Mouse (Mus musculus) limb, embryonic 15.5 days (tissue): ENCODE results near the gene Olfr588-ps1. TPM values are rescaled to one million over a fixed set of nuclear protein-coding genes. Genes with fewer than 3 reads are reported as not detected.
"Not testable (repeated sequence)": the region's sequence is repeated elsewhere in the genome, so short reads cannot be mapped to it uniquely, and the experiment has no call there.

Experiments
- ATAC-seq: fragments of 200-750 bp; cut with Nextera tagmentation; 2 replicates; pipeline ENCODE4 v1.8.0; 2017; ENCODE audit warnings: low read depth, moderate TSS enrichment; ENCODE audit not compliant: insufficient number of reproducible peaks, low FRiP score, low TSS enrichment
- H3K27ac ChIP-seq: fragments of 300-500 bp; sonication (generic); 2 replicates; pipeline ENCODE4 v1.5.1; 2015; ENCODE audit warnings: moderate library complexity, mild to moderate bottlenecking, inconsistent platforms
- H3K27me3 ChIP-seq: fragments of 300-500 bp; sonication (generic); 2 replicates; pipeline ENCODE4 v1.6.1; 2015; ENCODE audit warnings: inconsistent platforms
- H3K36me3 ChIP-seq: fragments of 300-500 bp; sonication (generic); 2 replicates; pipeline ENCODE4 v1.6.1; 2015; ENCODE audit warnings: inconsistent platforms
- H3K4me1 ChIP-seq: fragments of 300-500 bp; sonication (generic); 2 replicates; pipeline ENCODE4 v1.6.1; 2015; ENCODE audit warnings: inconsistent platforms
- H3K4me2 ChIP-seq: fragments of 300-500 bp; sonication (generic); 2 replicates; pipeline ENCODE4 v1.6.1; 2015; ENCODE audit warnings: mild to moderate bottlenecking, inconsistent platforms
- H3K4me3 ChIP-seq: fragments of 300-500 bp; sonication (generic); 2 replicates; pipeline ENCODE4 v1.5.1; 2015; ENCODE audit warnings: mild to moderate bottlenecking, inconsistent platforms
- H3K9ac ChIP-seq: fragments of 300-500 bp; sonication (generic); 2 replicates; pipeline ENCODE4 v1.6.1; 2015; ENCODE audit warnings: inconsistent platforms
- H3K9me3 ChIP-seq: fragments of 300-500 bp; sonication (generic); 2 replicates; pipeline ENCODE4 v1.6.1; 2016; ENCODE audit warnings: inconsistent platforms
- WGBS: fragments of 180-500 bp; shearing (Covaris S2); methylation state at CpG from one replicate; pipeline ENCODE4 v1.1.7; 2015; 5-methylcytosine and 5-hydroxymethylcytosine counted together
- polyA plus RNA-seq: library from polyadenylated mRNA; unstranded; fragments of >200 nt; fragmentation: Nextera tagmentation; extraction: Ambion mirVana; gene quantifications from 2 replicates; pipeline ENCODE4 v1.2.1, GENCODE M21; 2015

Olfr588-ps1 gene
- polyA plus RNA-seq = not detected in 2 replicates

GRCm38 (mm10) chr7:103140579-103140978, at the start of gene Olfr588-ps1:
Gene Olfr588-ps1, plus strand, starts transcription at chr7:103140879.
- ATAC-seq = no peak
- no peaks in the 10 kb centered on the region for H3K27me3 ChIP-seq
- no peaks in the 10 kb centered on the region for H3K9me3 ChIP-seq
- no peak within 1 kb of the TSS for H3K4me3 ChIP-seq
- H3K36me3 ChIP-seq = no peaks in the 10 kb centered on the region
- H3K27ac ChIP-seq = no peak within 1 kb of the TSS
- no peaks in the 10 kb centered on the region for H3K4me1 ChIP-seq
- H3K9ac ChIP-seq = no peak within 1 kb of the TSS
- WGBS = 67% methylated on average over 1 of the region's 1 CpGs
- no peak within 1 kb of the TSS for H3K4me2 ChIP-seq

DNA sequence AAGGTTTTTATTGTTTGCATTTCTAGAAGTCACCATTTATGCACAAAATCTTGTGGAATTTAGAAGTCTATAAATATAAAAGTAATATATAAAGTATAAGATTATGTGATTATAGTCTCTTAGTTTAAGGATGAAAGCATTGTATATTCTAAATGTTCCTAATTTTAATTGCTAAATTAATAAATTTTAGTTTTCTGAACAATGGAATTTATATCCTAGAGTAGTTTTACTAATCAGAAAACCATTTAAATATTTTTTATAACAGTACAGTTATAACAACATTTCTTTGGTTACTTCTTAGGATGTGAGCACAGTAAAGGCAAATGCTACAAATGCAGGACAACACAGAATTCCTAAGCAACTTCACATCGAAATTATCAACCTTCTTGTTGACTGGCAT, 43.3 kb upstream of the Olfr588-ps1 start, which contains the start of gene Olfr585:
Gene Olfr585 (plus strand): TSS at position 301 of the 400 bp plus-strand sequence.
- no peaks in the 10 kb centered on the region for H3K27me3 ChIP-seq
- no peak for ATAC-seq
- H3K9ac ChIP-seq = no peak within 1 kb of the TSS
- no peaks in the 10 kb centered on the region for H3K36me3 ChIP-seq
- WGBS = 80% methylated on average over 1 of the region's 1 CpGs
- no peak within 1 kb of the TSS for H3K4me2 ChIP-seq
- H3K4me1 ChIP-seq = no peaks in the 10 kb centered on the region
- no peak within 1 kb of the TSS for H3K27ac ChIP-seq
- no peaks in the 10 kb centered on the region for H3K9me3 ChIP-seq
- H3K4me3 ChIP-seq = no peak within 1 kb of the TSS

- no peak for ATAC-seq
- no peak overlapping the region for H3K4me2 ChIP-seq
Measured at GRCm38 (mm10) chr7:103119406-103119805, 21.3 kb upstream of the Olfr588-ps1 start.

DNA sequence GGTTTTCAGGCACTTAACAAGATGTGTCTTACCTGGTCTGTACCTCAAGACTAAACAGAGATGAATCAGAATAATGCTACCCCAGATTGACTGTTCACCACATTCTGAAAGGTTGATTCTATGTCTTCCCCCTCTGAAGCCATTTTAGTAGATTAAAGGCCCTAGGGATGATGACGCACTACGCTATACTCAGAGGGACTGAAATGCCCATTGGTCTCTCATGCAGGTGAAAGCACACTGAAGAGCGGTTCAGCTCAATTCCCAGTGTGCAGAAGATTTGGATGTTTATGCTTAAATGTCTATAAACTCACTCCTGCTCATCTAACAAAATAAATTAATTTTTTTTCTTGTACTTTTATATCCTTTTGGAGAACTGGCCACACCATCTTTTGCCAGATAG, 15.1 kb upstream of the Olfr588-ps1 start, which contains the start of gene Olfr586:
Gene Olfr586 (minus strand): TSS at position 101 of the 400 bp plus-strand sequence.
- no peaks in the 10 kb centered on the region for H3K4me1 ChIP-seq
- no peaks in the 10 kb centered on the region for H3K36me3 ChIP-seq
- WGBS = 88% methylated on average over 3 of the region's 3 CpGs
- no peak within 1 kb of the TSS for H3K4me2 ChIP-seq
- no peak within 1 kb of the TSS for H3K27ac ChIP-seq
- no peaks in the 10 kb centered on the region for H3K9me3 ChIP-seq
- no peaks in the 10 kb centered on the region for H3K27me3 ChIP-seq
- H3K9ac ChIP-seq = no peak within 1 kb of the TSS
- no peak within 1 kb of the TSS for H3K4me3 ChIP-seq
- ATAC-seq = no peak

More at GRCm38 (mm10) chr7:103119406-103119805, 21.3 kb upstream of the Olfr588-ps1 start:
- Histone ChIP-seq H3K36me3 (no peaks in the 10 kb centered on the region), H3K9ac (no peak overlapping the region), H3K4me3 (no peak overlapping the region), H3K4me1 (no peaks in the 10 kb centered on the region), H3K9me3 (no peaks in the 10 kb centered on the region), H3K27ac (no peak overlapping the region), H3K27me3 (no peaks in the 10 kb centered on the region)
- 43% methylated on average over 3 of the region's 3 CpGs for WGBS

GRCm38 (mm10) chr7:103156256-103156655, 15.6 kb downstream of the Olfr588-ps1 start, which contains the start of gene Olfr589:
Gene Olfr589, minus strand, starts transcription at chr7:103156356.
- no peak within 1 kb of the TSS for H3K27ac ChIP-seq
- no peaks in the 10 kb centered on the region for H3K4me1 ChIP-seq
- no peak within 1 kb of the TSS for H3K4me3 ChIP-seq
- 63% methylated on average over 2 of the region's 2 CpGs for WGBS
- H3K9ac ChIP-seq = no peak within 1 kb of the TSS
- H3K4me2 ChIP-seq = no peak within 1 kb of the TSS
- H3K9me3 ChIP-seq = no peaks in the 10 kb centered on the region
- H3K36me3 ChIP-seq = no peaks in the 10 kb centered on the region
- ATAC-seq = no peak
- H3K27me3 ChIP-seq = no peaks in the 10 kb centered on the region

DNA sequence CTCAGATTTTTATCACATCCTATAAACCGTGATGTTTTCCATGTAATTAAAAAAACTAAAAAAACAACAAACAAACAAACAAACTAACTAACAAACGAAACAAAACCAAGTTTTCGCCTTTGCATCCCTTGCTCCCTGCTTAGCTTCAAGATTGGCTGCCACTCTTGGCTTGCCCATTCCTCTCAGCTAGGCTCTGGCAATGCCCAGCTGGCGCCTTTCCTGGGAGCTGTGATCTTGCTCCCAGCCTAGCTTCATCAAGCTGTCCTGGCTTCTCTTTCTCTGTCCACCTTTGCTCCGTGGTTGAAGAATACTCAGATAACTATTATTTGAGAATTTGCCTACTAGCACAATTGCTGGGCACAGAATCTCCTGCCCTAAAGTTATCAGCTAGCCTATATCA, 29.0 kb downstream of the Olfr588-ps1 start:
- ATAC-seq = no peak
- no peaks in the 10 kb centered on the region for H3K9me3 ChIP-seq

DNA sequence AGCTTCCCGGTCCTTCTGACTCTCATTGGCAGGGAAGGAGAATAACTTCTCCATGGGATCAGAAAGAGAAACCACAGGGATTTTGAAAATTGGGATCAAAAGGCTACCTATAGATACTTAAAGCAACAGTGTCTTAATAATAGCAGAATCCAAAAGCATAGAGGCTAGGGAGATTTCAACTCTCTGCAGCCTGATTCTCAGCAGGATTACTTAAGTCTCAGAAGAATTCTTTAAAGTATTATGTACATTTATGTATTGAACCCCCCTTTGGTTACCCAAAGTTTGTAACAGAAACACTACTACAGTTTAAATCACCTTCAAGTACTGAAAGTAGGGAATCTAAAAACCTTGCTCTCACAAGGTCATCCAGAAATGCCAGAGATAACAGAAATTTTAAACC, 37.6 kb downstream of the Olfr588-ps1 start, which contains the start of gene Olfr591:
Gene Olfr591 (minus strand): TSS at position 101 of the 400 bp plus-strand sequence.
- Histone ChIP-seq H3K4me2 (no peak within 1 kb of the TSS), H3K27me3 (no peaks in the 10 kb centered on the region), H3K9me3 (no peaks in the 10 kb centered on the region), H3K4me3 (no peak within 1 kb of the TSS), H3K9ac (no peak within 1 kb of the TSS), H3K4me1 (no peaks in the 10 kb centered on the region), H3K36me3 (no peaks in the 10 kb centered on the region), H3K27ac (no peak within 1 kb of the TSS)
- 71% methylated on average over 1 of the region's 1 CpGs for WGBS
- ATAC-seq = no peak

More for the DNA sequence above, 29.0 kb downstream of the Olfr588-ps1 start:
- Histone ChIP-seq H3K4me3 (no peak overlapping the region), H3K4me2 (no peak overlapping the region), H3K9ac (no peak overlapping the region), H3K4me1 (no peaks in the 10 kb centered on the region), H3K36me3 (no peaks in the 10 kb centered on the region), H3K27ac (no peak overlapping the region), H3K27me3 (no peaks in the 10 kb centered on the region)
- WGBS = 73% methylated on average over 5 of the region's 5 CpGs

DNA sequence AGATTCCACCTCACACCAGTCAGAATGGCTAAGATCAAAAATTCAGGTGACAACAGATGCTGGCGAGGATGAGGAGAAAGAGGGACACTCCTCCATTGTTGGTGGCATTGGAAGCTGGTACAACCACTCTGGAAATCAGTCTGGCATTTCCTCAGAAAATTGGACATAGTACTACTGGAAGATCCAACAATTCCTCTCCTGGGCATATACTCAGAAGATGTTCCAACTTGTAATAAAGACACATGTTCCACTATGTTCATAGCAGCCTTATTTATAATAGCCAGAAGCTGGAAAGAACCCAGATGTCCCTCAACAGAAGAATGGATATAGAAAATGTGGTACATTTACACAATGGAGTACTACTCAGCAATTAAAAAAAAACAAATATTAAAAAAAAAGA, 43.8 kb downstream of the Olfr588-ps1 start, which contains the start of gene Olfr592:
Gene Olfr592 (plus strand): TSS at position 301 of the 400 bp plus-strand sequence.
- not testable (repeated sequence) for H3K9ac ChIP-seq, H3K27ac ChIP-seq, H3K36me3 ChIP-seq, H3K4me2 ChIP-seq, H3K9me3 ChIP-seq, H3K4me1 ChIP-seq, H3K4me3 ChIP-seq, ATAC-seq, H3K27me3 ChIP-seq
- 77% methylated on average over 1 of the region's 1 CpGs for WGBS

Other genes with a start within 250 kb of the Olfr588-ps1 start
- gene Olfr569, start 250.0 kb upstream of the Olfr588-ps1 start, polyA plus RNA-seq = not detected in 2 replicates
- gene Olfr570, start 246.3 kb upstream of the Olfr588-ps1 start, polyA plus RNA-seq = not detected in 2 replicates
- gene Olfr571, start 223.3 kb upstream of the Olfr588-ps1 start, polyA plus RNA-seq = not detected in 2 replicates
- gene Olfr572, start 216.5 kb upstream of the Olfr588-ps1 start, polyA plus RNA-seq = not detected in 2 replicates
- gene Olfr573-ps1, start 198.3 kb upstream of the Olfr588-ps1 start, polyA plus RNA-seq = not detected in 2 replicates
- not detected in 2 replicates for gene Olfr574, start 192.4 kb upstream of the Olfr588-ps1 start, polyA plus RNA-seq
- gene Olfr575, start 182.1 kb upstream of the Olfr588-ps1 start, polyA plus RNA-seq = not detected in 2 replicates
- not detected in 2 replicates for gene Olfr576, start 178.2 kb upstream of the Olfr588-ps1 start, polyA plus RNA-seq
- not detected in 2 replicates for gene Olfr577, start 164.9 kb upstream of the Olfr588-ps1 start, polyA plus RNA-seq
- not detected in 2 replicates for gene Olfr578, start 151.6 kb upstream of the Olfr588-ps1 start, polyA plus RNA-seq
- gene Olfr582, start 102.9 kb upstream of the Olfr588-ps1 start, polyA plus RNA-seq = not detected in 2 replicates
- not detected in 2 replicates for gene Olfr583, start 89.6 kb upstream of the Olfr588-ps1 start, polyA plus RNA-seq
- not detected in 2 replicates for gene Olfr584, start 59.0 kb upstream of the Olfr588-ps1 start, polyA plus RNA-seq
- not detected in 2 replicates for gene Olfr585, start 43.2 kb upstream of the Olfr588-ps1 start, polyA plus RNA-seq
- not detected in 2 replicates for gene Olfr586, start 15.2 kb upstream of the Olfr588-ps1 start, polyA plus RNA-seq
- gene Olfr589, start 15.5 kb downstream of the Olfr588-ps1 start, polyA plus RNA-seq = not detected in 2 replicates
- gene Olfr591, start 37.5 kb downstream of the Olfr588-ps1 start, polyA plus RNA-seq = not detected in 2 replicates
- gene Olfr592, start 43.9 kb downstream of the Olfr588-ps1 start, polyA plus RNA-seq = not detected in 2 replicates
- not detected in 2 replicates for gene Olfr593, start 71.0 kb downstream of the Olfr588-ps1 start, polyA plus RNA-seq
- gene Olfr594, start 76.1 kb downstream of the Olfr588-ps1 start, polyA plus RNA-seq = not detected in 2 replicates
- gene Usp17ld, start 111.6 kb downstream of the Olfr588-ps1 start, polyA plus RNA-seq = not detected in 2 replicates
- gene Olfr596, start 164.8 kb downstream of the Olfr588-ps1 start, polyA plus RNA-seq = not detected in 2 replicates
- not detected in 2 replicates for gene Olfr597, start 175.4 kb downstream of the Olfr588-ps1 start, polyA plus RNA-seq
- not detected in 2 replicates for gene Olfr598, start 182.7 kb downstream of the Olfr588-ps1 start, polyA plus RNA-seq
- gene Olfr599, start 195.0 kb downstream of the Olfr588-ps1 start, polyA plus RNA-seq = not detected in 2 replicates
- gene Olfr600, start 208.8 kb downstream of the Olfr588-ps1 start, polyA plus RNA-seq = not detected in 2 replicates
- not detected in 2 replicates for gene Olfr601, start 221.8 kb downstream of the Olfr588-ps1 start, polyA plus RNA-seq
- not detected in 2 replicates for gene Olfr603, start 245.3 kb downstream of the Olfr588-ps1 start, polyA plus RNA-seq